Mouse (Mus musculus) lung, adult 2 months (tissue): ENCODE measurements around the gene Nr6a1.

Experiments
- CTCF ChIP-seq: fragments of 200-500 bp; IDR thresholded peaks from 2 replicates; pipeline ENCODE4 v1.5.1; 2011; ENCODE audit warnings: mild to moderate bottlenecking, low read length, control low read depth; ENCODE audit not compliant: insufficient read depth
- POLR2A ChIP-seq: fragments of 200-500 bp; IDR thresholded peaks from 2 replicates; pipeline ENCODE4 v1.6.1; 2011; ENCODE audit warnings: low read depth, mild to moderate bottlenecking, control low read depth, low read length, borderline replicate concordance; ENCODE audit errors: extremely low read depth

GRCm38 (mm10) chr2:38706661-38707060 lies 220.8 kb downstream of the Nr6a1 start:
- TF ChIP-seq POLR2A (no peak), CTCF (no peak)
